Mouse (Mus musculus): ENCODE results near the gene Eps8l2. TPM values are rescaled to one million over a fixed set of nuclear protein-coding genes. Genes with fewer than 3 reads are reported as not detected.

The Eps8l2 gene
- total RNA-seq (2021): 1 to 10 TPM; 2.7 to 3.0 TPM
- long read RNA-seq, experiment 1, partial matches to known transcripts: 1 of 6 reads
- long read RNA-seq, experiment 1, other reads (novel, unspliced or antisense): 1 of 6 reads
- long read RNA-seq, experiment 2, transcript Eps8l2-201 (21 exons, 3,191 nt): major isoform, 6 of 7 reads
- long read RNA-seq, experiment 2, partial matches to known transcripts: 0 of 7 reads
- long read RNA-seq, experiment 2, other reads (novel, unspliced or antisense): 1 of 7 reads

DNA sequence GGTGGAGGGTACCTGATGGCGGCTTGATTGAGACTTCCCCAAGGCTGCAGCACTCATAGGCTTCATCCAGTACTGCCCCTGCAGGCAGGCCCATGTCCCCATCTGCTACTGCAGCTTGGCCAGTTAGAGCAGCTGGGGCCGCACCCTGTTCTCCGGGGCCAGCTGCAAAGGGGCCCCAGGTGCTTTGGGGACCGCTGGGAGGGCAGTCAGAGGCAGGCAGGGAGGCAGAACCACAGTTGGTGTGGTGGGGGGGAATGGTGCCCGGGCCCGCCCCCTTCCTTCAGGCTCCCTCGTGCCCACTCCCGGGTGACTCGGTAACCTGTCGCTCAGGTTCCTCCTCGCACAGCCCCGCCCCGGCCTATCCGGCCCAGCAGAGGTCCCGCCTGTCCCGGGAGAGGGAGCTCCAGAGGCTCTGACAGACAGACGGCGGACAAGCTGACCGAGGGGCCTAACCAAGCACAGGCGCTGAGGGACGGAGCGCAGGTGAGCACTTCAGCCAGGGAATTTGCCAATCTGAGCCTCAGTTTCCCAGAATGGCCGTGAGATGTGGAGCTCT, at the start of gene Eps8l2:
Eps8l2 (plus strand) TSS at position 305 of the 556 bp plus-strand sequence.
- intact Hi-C loops (cut with DNase I): no loop called here
- DNase-seq: peak; percentile 32 to 36

DNA sequence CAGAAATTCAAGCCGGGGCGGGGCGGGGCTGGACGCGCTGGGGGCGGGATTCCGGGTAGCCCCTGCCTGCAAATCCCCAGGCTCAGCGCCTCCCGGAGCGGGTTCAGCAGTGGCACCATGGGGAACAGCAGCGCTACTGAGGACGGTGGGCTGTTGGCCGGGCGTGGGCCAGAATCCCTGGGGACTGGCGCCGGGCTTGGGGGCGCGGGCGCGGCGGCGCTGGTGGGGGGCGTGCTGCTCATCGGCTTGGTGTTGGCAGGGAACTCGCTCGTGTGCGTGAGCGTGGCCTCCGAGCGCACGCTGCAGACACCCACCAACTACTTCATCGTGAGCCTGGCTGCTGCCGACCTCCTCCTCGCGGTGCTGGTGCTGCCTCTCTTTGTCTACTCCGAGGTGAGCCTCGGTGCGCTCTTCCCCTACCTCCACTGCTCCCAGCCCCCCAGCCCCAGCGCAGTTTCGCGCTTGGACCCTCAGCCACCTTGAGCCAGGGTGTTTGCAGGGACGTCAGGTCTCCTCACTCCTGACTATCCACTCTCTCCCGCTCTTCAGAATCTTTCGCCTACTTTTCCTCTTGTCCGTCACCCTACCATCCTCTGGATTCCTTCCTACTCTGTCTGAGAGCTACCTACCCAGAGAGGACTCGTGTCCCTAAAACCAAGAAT, 46.6 kb upstream of the Eps8l2 start, which contains the start of gene Drd4:
Drd4 (plus strand) TSS at position 86 of the 662 bp plus-strand sequence.
- intact Hi-C loops (cut with DNase I): no loop called here
- DNase-seq: no peak

- DNase-seq: no peak
- intact Hi-C loops (cut with DNase I): no loop called here
Observed at GRCm38 (mm10) chr7:141292583-141293388, 45.9 kb upstream of the Eps8l2 start.

DNA sequence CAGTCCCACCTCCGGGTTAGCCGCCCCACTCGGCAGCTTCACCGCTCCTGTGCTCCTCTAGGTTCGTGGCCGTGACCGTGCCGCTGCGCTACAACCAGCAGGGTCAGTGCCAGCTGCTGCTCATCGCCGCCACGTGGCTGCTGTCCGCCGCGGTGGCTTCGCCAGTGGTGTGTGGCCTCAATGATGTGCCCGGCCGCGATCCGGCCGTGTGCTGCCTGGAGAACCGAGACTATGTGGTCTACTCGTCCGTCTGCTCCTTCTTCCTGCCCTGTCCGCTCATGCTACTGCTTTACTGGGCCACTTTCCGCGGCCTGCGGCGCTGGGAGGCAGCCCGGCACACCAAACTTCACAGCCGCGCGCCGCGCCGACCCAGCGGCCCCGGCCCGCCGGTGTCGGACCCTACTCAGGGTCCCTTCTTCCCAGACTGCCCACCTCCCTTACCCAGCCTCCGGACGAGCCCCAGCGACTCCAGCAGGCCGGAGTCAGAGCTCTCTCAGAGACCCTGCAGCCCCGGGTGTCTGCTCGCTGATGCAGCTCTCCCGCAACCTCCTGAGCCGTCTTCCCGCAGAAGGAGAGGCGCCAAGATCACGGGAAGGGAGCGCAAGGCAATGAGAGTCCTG, 44.7 kb upstream of the Eps8l2 start:
- intact Hi-C loops (cut with DNase I): no loop called here
- DNase-seq: peak; percentile 13 to 47

DNA sequence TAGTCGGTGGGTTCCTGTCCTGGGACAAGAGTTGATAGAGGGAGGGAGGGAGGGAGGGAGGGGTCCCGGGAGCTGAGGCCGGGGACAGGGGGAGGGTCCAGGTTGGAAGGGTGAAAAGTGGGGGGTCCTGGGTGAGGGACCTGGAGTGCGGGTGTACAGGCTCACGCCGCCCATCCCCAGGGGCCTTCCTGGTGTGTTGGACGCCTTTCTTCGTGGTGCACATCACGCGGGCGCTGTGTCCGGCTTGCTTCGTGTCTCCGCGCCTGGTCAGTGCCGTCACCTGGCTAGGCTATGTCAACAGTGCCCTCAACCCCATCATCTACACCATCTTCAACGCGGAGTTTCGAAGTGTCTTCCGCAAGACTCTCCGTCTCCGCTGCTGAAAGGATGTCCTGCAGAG, 44.2 kb upstream of the Eps8l2 start:
- intact Hi-C loops (cut with DNase I): no loop called here

GRCm38 (mm10) chr7:141297926-141298650, 40.6 kb upstream of the Eps8l2 start:
- DNase-seq: no peak
- intact Hi-C loops (cut with DNase I): no loop called here

More for the DNA sequence above, 44.2 kb upstream of the Eps8l2 start:
- DNase-seq: no peak

GRCm38 (mm10) chr7:141299175-141299574, 39.5 kb upstream of the Eps8l2 start:
- no peak for DNase-seq

GRCm38 (mm10) chr7:141301386-141301785, 37.3 kb upstream of the Eps8l2 start:
- intact Hi-C loops (cut with DNase I): no loop called here

More at GRCm38 (mm10) chr7:141299175-141299574, 39.5 kb upstream of the Eps8l2 start:
- intact Hi-C loops (cut with DNase I): no loop called here

DNA sequence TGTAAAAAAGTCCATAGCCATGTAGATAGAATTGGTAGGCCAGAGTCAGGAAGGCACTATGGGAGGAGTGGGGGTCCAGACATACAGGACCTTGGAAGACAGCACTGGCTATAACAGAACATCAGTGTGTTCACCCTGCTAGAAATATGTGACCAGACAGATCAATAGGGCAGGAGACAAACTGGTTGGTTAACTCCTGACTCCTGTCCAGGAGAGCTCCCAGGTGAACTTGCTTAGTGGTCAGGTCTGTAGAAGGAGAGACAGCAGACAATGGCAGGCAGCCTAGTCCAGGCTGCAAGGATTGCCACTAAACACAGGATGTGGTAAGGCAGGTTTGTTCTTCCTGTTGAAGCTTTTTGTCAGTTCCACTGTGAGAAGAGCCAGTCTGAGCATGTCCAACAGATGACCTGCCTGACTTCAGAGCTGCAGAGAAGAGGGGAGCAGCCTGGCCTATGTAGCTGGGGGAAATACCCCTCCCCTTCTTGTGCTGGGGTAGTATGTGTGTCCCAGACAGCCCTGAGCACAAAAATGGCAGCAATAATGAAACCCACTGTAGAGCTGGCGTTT, 35.9 kb upstream of the Eps8l2 start:
- intact Hi-C loops (cut with DNase I): no loop called here
- DNase-seq: no peak

More at GRCm38 (mm10) chr7:141301386-141301785, 37.3 kb upstream of the Eps8l2 start:
- no peak for DNase-seq

DNA sequence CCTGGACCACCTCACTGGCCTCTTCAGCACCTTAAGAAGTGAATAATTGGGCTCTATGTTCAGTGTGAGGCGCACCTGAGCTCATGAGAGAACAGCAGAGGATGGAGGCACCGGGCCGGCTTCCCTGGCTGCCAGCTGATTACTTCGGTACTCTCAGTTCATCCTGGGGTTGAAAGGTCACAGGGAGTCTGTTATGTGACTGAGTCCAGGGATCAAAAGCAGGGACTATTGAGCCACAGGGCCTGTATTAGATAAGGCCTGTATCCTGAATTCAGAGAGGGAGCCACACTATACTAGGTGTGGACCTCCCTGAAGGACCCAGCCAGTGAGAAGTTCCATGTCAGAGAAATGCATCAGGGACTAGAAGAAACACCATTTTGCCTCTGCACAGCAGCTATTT, 34.1 kb upstream of the Eps8l2 start:
- DNase-seq: no peak
- intact Hi-C loops (cut with DNase I): no loop called here

GRCm38 (mm10) chr7:141314416-141314815, 24.3 kb upstream of the Eps8l2 start:
- no peak for DNase-seq
- intact Hi-C loops (cut with DNase I): no loop called here

DNA sequence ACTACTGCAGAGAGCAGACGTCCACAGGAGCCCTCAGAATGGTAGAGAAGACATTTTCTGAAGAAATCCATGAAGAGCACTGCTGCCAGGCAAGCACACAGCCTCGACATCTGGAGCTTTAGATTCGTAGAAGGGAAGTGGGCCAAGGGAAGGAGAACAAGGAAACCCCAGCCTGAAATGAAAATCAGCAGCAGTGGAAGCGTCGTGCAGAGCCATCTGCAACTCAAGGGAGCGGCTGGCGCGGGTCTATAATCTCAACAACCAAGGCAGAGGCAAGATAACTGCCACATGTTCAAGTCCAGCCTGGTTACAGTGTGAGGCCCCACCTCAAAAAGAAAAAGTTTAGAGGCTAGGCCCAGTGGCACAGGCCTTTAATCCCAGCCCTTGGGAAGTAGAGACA, 23.6 kb upstream of the Eps8l2 start:
- intact Hi-C loops (cut with DNase I): no loop called here
- DNase-seq: no peak

GRCm38 (mm10) chr7:141315974-141316373, 22.7 kb upstream of the Eps8l2 start:
- intact Hi-C loops (cut with DNase I): no loop called here
- DNase-seq: peak; percentile 24 to 38

- DNase-seq: no peak
- intact Hi-C loops (cut with DNase I): no loop called here
Observed at GRCm38 (mm10) chr7:141317619-141318132, 21.0 kb upstream of the Eps8l2 start.

DNA sequence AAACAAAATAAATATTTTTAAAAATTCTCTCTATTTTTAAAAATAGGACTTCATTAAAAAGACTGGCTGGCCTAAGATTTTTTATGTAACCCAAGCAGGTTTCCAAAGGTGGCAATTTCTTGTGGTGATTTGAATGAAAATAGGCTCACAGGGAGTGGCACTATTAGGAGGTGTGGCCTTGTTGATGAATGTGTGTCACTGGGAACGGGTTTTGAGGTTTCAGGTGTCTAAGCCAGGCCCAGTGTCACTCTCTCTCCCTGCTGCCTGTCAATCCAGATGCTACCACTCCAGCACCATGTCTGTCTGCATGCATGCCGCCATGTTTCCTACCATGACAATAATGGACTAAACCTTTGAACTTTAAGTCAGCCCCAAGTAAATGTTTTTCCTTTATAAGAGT, 19.2 kb upstream of the Eps8l2 start:
- intact Hi-C loops (cut with DNase I): no loop called here
- DNase-seq: no peak

DNA sequence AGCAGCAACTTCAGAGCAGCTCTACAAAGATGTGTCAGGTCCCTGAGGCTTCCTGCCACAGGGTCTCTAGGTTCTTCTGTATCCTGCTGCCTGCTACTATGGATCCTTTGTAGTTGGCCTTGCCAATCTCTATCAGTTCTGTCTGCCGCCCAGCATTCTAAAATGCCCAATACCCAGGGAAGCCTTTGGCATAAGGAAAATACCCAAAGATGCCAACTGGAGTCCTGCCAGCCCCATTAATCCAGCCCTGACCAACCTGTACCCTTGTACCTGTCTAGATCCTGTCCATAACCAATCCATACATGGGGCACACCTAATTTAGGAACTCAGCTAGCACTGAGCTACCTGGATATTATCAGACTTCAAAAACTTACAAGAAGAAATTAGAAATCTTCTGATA, 14.0 kb upstream of the Eps8l2 start:
- intact Hi-C loops (cut with DNase I): no loop called here
- no peak for DNase-seq

DNA sequence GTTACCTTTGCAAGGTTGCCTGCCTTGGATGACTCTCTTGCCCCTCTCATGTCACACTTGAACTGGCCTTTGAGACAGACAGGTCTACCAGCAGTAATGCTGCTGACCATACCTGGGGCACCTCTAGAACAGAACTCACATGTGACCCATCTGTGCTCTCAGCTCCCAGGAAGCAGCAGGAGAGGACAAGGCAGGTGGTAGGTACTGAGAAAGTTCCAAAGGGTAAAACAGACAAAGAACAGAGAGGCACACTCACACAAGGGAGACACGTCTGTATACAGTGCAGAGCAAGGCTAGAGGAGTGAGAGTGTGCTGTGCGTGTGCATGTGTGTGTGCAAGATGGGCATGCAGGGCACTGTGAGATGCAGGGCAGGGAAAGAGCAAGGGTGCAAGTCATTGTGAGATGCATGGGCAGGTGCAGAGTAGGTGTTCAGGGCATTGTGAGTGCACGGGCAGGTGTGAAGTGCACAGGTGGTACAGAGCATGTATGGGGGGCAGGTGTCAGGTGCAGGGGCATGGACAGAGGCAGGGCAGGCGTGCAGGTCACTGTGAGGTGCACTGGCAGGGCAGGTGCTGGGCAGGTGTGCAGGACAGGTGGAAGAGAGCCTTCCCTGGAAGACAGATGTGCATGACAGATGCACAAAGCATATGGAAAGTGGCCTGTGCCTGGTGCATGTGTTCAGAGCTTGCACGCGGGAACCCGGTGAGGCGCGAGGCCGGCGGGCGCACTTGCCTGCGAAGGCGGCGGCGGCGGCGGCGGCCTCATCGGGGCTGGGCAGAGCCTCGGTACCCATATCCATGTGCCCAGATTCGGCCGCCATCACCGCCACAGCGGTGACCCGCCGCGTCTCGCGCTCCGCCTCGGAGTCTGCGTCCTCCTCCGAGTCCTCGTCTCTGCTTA, 11.9 kb upstream of the Eps8l2 start:
- intact Hi-C loops (cut with DNase I): no loop called here
- no peak for DNase-seq

Data from heart, postnatal 14 days (tissue).